Mouse (Mus musculus): ENCODE measurements around the gene Ptk6. TPM values are rescaled to one million over a fixed set of nuclear protein-coding genes. Genes with fewer than 3 reads are reported as not detected.
A peak's percentile ranks its signal among the peaks of the same experiment; 100 is the strongest.

Ptk6 gene
- polyA plus RNA-seq, 1 experiment from 2014 or later: not detected

- Histone ChIP-seq H3K27ac (no peak overlapping the region), H3K9me3 (replicated peaks; ENCODE audit: low read length) (no peaks in the 10 kb centered on the region), H3K4me1 (replicated peaks; ENCODE audit: insufficient read depth, low read length) (peaks cover 6% of the 10 kb centered on the region; the same call in 1 of the 2 replicates), H3K36me3 (ENCODE audit: insufficient read depth, low read length) (peaks cover 13% of the 10 kb centered on the region; the same call in 1 of the 2 replicates), H3K9ac (ENCODE audit: low read depth, low read length) (no peak overlapping the region), H3K4me2 (ENCODE audit: low read length) (no peak overlapping the region), H3K27me3 (ENCODE audit: insufficient read depth, low read length) (no peaks in the 10 kb centered on the region), H3K4me3 (replicated peaks; ENCODE audit: low read depth, low read length) (no peak overlapping the region)
- 85% methylated on average over 23 of the region's 23 CpGs for WGBS
- DNase-seq (ENCODE audit: low spot score) (no peak), ATAC-seq (replicated peaks; ENCODE audit: low FRiP score, low read depth) (no peak)
- TF ChIP-seq CTCF (IDR thresholded peaks at IDR 0.05; ENCODE audit: low read depth): peak; percentile 26; the same call in 1 of the 2 replicates
These were observed 33.3 kb upstream of the Ptk6 start for GRCm38 (mm10) chr2:181235681-181236566.

GRCm38 (mm10) chr2:181234680-181235079, 32.1 kb upstream of the Ptk6 start:
- Histone ChIP-seq H3K27ac (no peak overlapping the region), H3K9ac (ENCODE audit: low read depth, low read length) (no peak overlapping the region), H3K9me3 (replicated peaks; ENCODE audit: low read length) (no peaks in the 10 kb centered on the region), H3K4me3 (replicated peaks; ENCODE audit: low read depth, low read length) (no peak overlapping the region), H3K4me2 (ENCODE audit: low read length) (no peak overlapping the region), H3K36me3 (ENCODE audit: insufficient read depth, low read length) (peaks cover 23% of the 10 kb centered on the region; the same call in 1 of the 2 replicates), H3K4me1 (replicated peaks; ENCODE audit: insufficient read depth, low read length) (0 out of 2 replicates have a peak, but pooled peaks cover under 1% of the 10 kb centered on the region), H3K27me3 (ENCODE audit: insufficient read depth, low read length) (no peaks in the 10 kb centered on the region)
- WGBS: 90% methylated on average over 11 of the region's 11 CpGs
- no peak for TF ChIP-seq CTCF (IDR thresholded peaks at IDR 0.05; ENCODE audit: low read depth)
- no peak for ATAC-seq (replicated peaks; ENCODE audit: low FRiP score, low read depth)
- no peak for DNase-seq (ENCODE audit: low spot score)

GRCm38 (mm10) chr2:181233443-181233842, 30.9 kb upstream of the Ptk6 start:
- no peak overlapping the region for H3K4me3 ChIP-seq (replicated peaks; ENCODE audit: low read depth, low read length)

GRCm38 (mm10) chr2:181231171-181231570, 28.6 kb upstream of the Ptk6 start:
- DNase-seq (ENCODE audit: low spot score) (no peak), ATAC-seq (replicated peaks; ENCODE audit: low FRiP score, low read depth) (no peak)
- Histone ChIP-seq H3K9ac (ENCODE audit: low read depth, low read length) (no peak overlapping the region), H3K27me3 (ENCODE audit: insufficient read depth, low read length) (no peaks in the 10 kb centered on the region), H3K9me3 (replicated peaks; ENCODE audit: low read length) (no peaks in the 10 kb centered on the region), H3K27ac (no peak overlapping the region), H3K4me2 (ENCODE audit: low read length) (no peak overlapping the region), H3K4me3 (replicated peaks; ENCODE audit: low read depth, low read length) (no peak overlapping the region), H3K4me1 (replicated peaks; ENCODE audit: insufficient read depth, low read length) (no peaks in the 10 kb centered on the region), H3K36me3 (ENCODE audit: insufficient read depth, low read length) (peaks cover 16% of the 10 kb centered on the region; the same call in 1 of the 2 replicates)
- TF ChIP-seq CTCF (IDR thresholded peaks at IDR 0.05; ENCODE audit: low read depth): no peak
- 90% methylated on average over 19 of the region's 20 CpGs for WGBS

More at GRCm38 (mm10) chr2:181233443-181233842, 30.9 kb upstream of the Ptk6 start:
- ATAC-seq (replicated peaks; ENCODE audit: low FRiP score, low read depth) (no peak), DNase-seq (ENCODE audit: low spot score) (no peak)
- 94% methylated on average over 15 of the region's 15 CpGs for WGBS
- no peak for TF ChIP-seq CTCF (IDR thresholded peaks at IDR 0.05; ENCODE audit: low read depth)
- Histone ChIP-seq H3K9ac (ENCODE audit: low read depth, low read length) (no peak overlapping the region), H3K27ac (no peak overlapping the region), H3K9me3 (replicated peaks; ENCODE audit: low read length) (no peaks in the 10 kb centered on the region), H3K27me3 (ENCODE audit: insufficient read depth, low read length) (no peaks in the 10 kb centered on the region), H3K4me2 (ENCODE audit: low read length) (no peak overlapping the region), H3K4me1 (replicated peaks; ENCODE audit: insufficient read depth, low read length) (no peaks in the 10 kb centered on the region), H3K36me3 (ENCODE audit: insufficient read depth, low read length) (peaks cover 25% of the 10 kb centered on the region; the same call in 1 of the 2 replicates)

GRCm38 (mm10) chr2:181228335-181228734, 25.7 kb upstream of the Ptk6 start:
- no peaks in the 10 kb centered on the region for H3K27me3 ChIP-seq (ENCODE audit: insufficient read depth, low read length)
- H3K27ac ChIP-seq: no peak overlapping the region
- H3K9me3 ChIP-seq (replicated peaks; ENCODE audit: low read length): no peaks in the 10 kb centered on the region
- H3K9ac ChIP-seq (ENCODE audit: low read depth, low read length): no peak overlapping the region
- peaks cover 13% of the 10 kb centered on the region; the same call in 1 of the 2 replicates for H3K36me3 ChIP-seq (ENCODE audit: insufficient read depth, low read length)
- no peak for TF ChIP-seq CTCF (IDR thresholded peaks at IDR 0.05; ENCODE audit: low read depth)
- 64% methylated on average over 1 of the region's 1 CpGs for WGBS
- H3K4me1 ChIP-seq (replicated peaks; ENCODE audit: insufficient read depth, low read length): no peaks in the 10 kb centered on the region
- ATAC-seq (replicated peaks; ENCODE audit: low FRiP score, low read depth): no peak
- H3K4me2 ChIP-seq (ENCODE audit: low read length): no peak overlapping the region
- DNase-seq (ENCODE audit: low spot score): no peak
- no peak overlapping the region for H3K4me3 ChIP-seq (replicated peaks; ENCODE audit: low read depth, low read length)

GRCm38 (mm10) chr2:181227122-181227521, 24.5 kb upstream of the Ptk6 start:
- 83% methylated on average over 3 of the region's 3 CpGs for WGBS
- Histone ChIP-seq H3K9me3 (replicated peaks; ENCODE audit: low read length) (no peaks in the 10 kb centered on the region), H3K4me2 (ENCODE audit: low read length) (no peak overlapping the region), H3K27ac (no peak overlapping the region), H3K27me3 (ENCODE audit: insufficient read depth, low read length) (no peaks in the 10 kb centered on the region), H3K4me3 (replicated peaks; ENCODE audit: low read depth, low read length) (no peak overlapping the region), H3K9ac (ENCODE audit: low read depth, low read length) (no peak overlapping the region), H3K4me1 (replicated peaks; ENCODE audit: insufficient read depth, low read length) (no peaks in the 10 kb centered on the region), H3K36me3 (ENCODE audit: insufficient read depth, low read length) (peaks cover 13% of the 10 kb centered on the region; the same call in 1 of the 2 replicates)
- TF ChIP-seq CTCF (IDR thresholded peaks at IDR 0.05; ENCODE audit: low read depth): no peak
- DNase-seq (ENCODE audit: low spot score) (no peak), ATAC-seq (replicated peaks; ENCODE audit: low FRiP score, low read depth) (no peak)

Measured in kidney, postnatal 0 days (tissue).